Mouse (Mus musculus) kidney, postnatal 25 days (tissue): Measurements from ENCODE around the gene Sdad1.

Experiments used
- DNase-seq, 2 experiments: peaks; one replicate each; pipeline ENCODE4 v3.0.0; 2021; ENCODE audit warnings: mixed read lengths in 2 of 2

Gene Sdad1

DNA sequence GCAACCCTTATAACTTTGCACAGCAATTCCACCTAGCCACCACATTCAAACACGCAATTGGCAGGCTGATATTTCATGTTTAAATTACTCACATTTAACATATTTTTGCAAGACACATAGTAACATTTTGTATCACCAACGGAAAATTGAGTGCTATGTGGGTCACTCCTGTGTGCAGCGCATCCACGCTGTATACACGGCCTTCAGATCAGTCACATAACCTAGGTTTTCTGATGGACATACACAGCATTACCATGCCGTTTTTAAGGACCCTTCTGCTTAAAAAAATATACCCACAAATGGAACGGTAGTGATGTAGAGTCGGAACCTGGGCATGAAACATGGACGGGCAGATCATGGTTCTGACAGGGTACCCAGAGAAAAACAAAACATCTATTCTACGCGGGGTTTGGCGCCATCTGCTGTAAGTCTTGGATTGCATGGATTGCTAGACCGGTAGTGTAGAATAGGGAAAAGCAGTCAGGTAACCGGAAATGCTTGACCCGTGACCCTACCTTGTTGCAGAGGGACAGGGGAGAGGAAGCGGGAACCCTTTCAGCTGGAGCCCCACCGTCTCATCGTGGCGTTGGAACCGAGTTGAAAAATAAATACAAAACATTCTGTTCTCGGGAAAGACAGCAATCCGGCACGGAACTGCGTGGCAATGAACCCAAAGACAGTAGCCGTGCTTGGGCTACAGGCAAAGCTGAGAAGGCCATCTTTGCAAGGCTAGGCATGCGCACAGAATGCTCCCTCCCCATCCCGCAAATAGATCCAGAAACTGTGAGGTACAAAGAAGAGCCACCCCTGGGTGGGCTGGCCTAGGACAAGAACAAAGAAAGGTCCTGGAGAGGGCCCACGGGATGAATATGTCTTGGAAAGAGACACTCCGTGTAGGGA lies 70.7 kb downstream of the Sdad1 start:
- DNase-seq, result peak; percentile 81 to 89

DNA sequence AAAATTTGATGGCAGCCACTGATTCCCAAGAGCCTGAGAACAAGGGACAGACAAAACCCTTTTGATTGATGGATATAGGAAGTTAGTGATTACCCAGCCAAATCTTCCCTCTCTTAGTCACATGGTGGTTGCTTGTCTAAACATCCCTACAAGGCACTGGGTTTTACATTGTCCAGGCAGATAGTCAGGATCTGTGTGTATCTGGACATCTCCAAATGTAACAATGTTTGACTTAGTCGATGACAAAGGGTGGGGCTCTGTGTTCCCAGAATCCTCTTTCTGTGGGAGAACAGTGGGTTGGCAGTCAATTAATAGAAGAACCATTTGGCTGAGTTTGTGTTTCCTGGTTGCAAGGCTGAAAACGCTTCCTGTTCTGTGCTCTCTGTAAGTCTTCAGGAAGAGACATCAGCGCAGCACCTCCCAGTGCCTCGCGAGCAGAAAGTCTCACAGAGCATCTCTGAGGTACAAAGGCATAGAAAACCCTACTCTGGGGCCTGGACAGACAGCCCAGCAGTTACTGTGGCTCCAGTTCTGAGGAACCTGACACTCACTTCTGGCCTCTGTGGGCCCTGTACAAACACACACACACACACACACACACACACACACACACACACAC lies 75.2 kb downstream of the Sdad1 start:
- no peak for DNase-seq
